Mouse (Mus musculus) hindbrain, embryonic 14.5 days (tissue): ENCODE results near the gene Gc. TPM values are rescaled to one million over a fixed set of nuclear protein-coding genes. Genes with fewer than 3 reads are reported as not detected.

Source experiments
- ATAC-seq: fragments of 200-750 bp; cut with Nextera tagmentation; 2 replicates; pipeline ENCODE4 v1.8.0; 2017; ENCODE audit warnings: moderate number of reproducible peaks, mild to moderate bottlenecking, moderate TSS enrichment, moderate library complexity; ENCODE audit not compliant: low FRiP score
- DNase-seq: peaks from one replicate; pipeline ENCODE4 v3.0.0-alpha.2; 2015; ENCODE audit warnings: low spot score
- H3K27ac ChIP-seq: fragments of 300-500 bp; sonication (generic); 2 replicates; pipeline ENCODE4 v1.5.1; 2014; ENCODE audit warnings: mild to moderate bottlenecking, moderate library complexity
- H3K27me3 ChIP-seq: fragments of 300-500 bp; sonication (generic); 2 replicates; pipeline ENCODE4 v1.6.1; 2014; ENCODE audit warnings: mild to moderate bottlenecking, low read length, mixed read lengths; ENCODE audit not compliant: control insufficient read depth, insufficient read depth
- H3K36me3 ChIP-seq: fragments of 300-500 bp; sonication (generic); replicated peaks from 2 replicates; pipeline ENCODE4 v1.6.1; 2014; ENCODE audit not compliant: control insufficient read depth, insufficient read depth
- H3K4me1 ChIP-seq: fragments of 300-500 bp; sonication (generic); replicated peaks from 2 replicates; pipeline ENCODE4 v1.6.1; 2014; ENCODE audit warnings: antibody characterized with exemption, low read length, mixed read lengths; ENCODE audit not compliant: control insufficient read depth, insufficient read depth
- H3K4me2 ChIP-seq: fragments of 300-500 bp; sonication (generic); replicated peaks from 2 replicates; pipeline ENCODE4 v1.6.1; 2014; ENCODE audit warnings: mild to moderate bottlenecking, moderate library complexity
- H3K4me3 ChIP-seq: fragments of 300-500 bp; sonication (generic); replicated peaks from 2 replicates; pipeline ENCODE4 v1.5.1; 2014; ENCODE audit warnings: mild to moderate bottlenecking, low read length
- H3K9ac ChIP-seq: fragments of 300-500 bp; sonication (generic); 2 replicates; pipeline ENCODE4 v1.6.1; 2014
- H3K9me3 ChIP-seq: fragments of 300-500 bp; sonication (generic); 2 replicates; pipeline ENCODE4 v1.6.1; 2016; ENCODE audit warnings: low read length; ENCODE audit not compliant: control insufficient read depth
- WGBS: fragments of 180-500 bp; shearing (Covaris S2); extraction: QIAGEN DNeasy Blood & Tissue Kit; methylation state at CpG from one replicate; pipeline ENCODE4 v1.1.7; 2014; 5-methylcytosine and 5-hydroxymethylcytosine counted together
- polyA plus RNA-seq: library from polyadenylated mRNA; unstranded; fragments of >200 nt; fragmentation: Nextera tagmentation; extraction: Ambion mirVana; gene quantifications from 2 replicates; pipeline ENCODE4 v1.2.1, GENCODE M21; 2014

Gene Gc
- polyA plus RNA-seq, 1 experiment from 2014 or later: not detected

GRCm38 (mm10) chr5:89381340-89381739, 76.4 kb downstream of the Gc start:
- no peaks in the 10 kb centered on the region for H3K9me3 ChIP-seq
- WGBS: 90% methylated on average over 4 of the region's 4 CpGs
- H3K36me3 ChIP-seq: no peaks in the 10 kb centered on the region
- no peak for ATAC-seq
- no peak overlapping the region for H3K27ac ChIP-seq
- H3K9ac ChIP-seq: no peak overlapping the region
- H3K4me2 ChIP-seq: no peak overlapping the region
- H3K4me1 ChIP-seq: no peaks in the 10 kb centered on the region
- DNase-seq: no peak
- H3K27me3 ChIP-seq: no peaks in the 10 kb centered on the region
- H3K4me3 ChIP-seq: no peak overlapping the region

- Histone ChIP-seq H3K4me1 (no peaks in the 10 kb centered on the region), H3K36me3 (no peaks in the 10 kb centered on the region), H3K9me3 (no peaks in the 10 kb centered on the region), H3K9ac (no peak overlapping the region), H3K4me2 (no peak overlapping the region), H3K4me3 (no peak overlapping the region), H3K27ac (no peak overlapping the region), H3K27me3 (no peaks in the 10 kb centered on the region)
- no peak for DNase-seq
- WGBS: 51% methylated on average over 1 of the region's 1 CpGs
- no peak for ATAC-seq
Observed at GRCm38 (mm10) chr5:89370140-89370539, 87.6 kb downstream of the Gc start.

- Histone ChIP-seq H3K36me3 (no peaks in the 10 kb centered on the region), H3K4me3 (no peak overlapping the region), H3K9ac (no peak overlapping the region), H3K9me3 (no peaks in the 10 kb centered on the region), H3K4me2 (no peak overlapping the region), H3K4me1 (no peaks in the 10 kb centered on the region), H3K27me3 (no peaks in the 10 kb centered on the region), H3K27ac (no peak overlapping the region)
- WGBS: 58% methylated on average over 4 of the region's 4 CpGs
- ATAC-seq (no peak), DNase-seq (no peak)
Observed at GRCm38 (mm10) chr5:89368045-89368743, 89.5 kb downstream of the Gc start.

Other genes starting within 250 kb of the Gc start
- 0.23 and 0.25 TPM in 2 replicates for gene Npffr2, start 69.5 kb upstream of the Gc start, polyA plus RNA-seq